Mouse (Mus musculus): ENCODE results near the gene Colgalt1. TPM values are rescaled to one million over a fixed set of nuclear protein-coding genes. Genes with fewer than 3 reads are reported as not detected.
A peak's percentile ranks its signal among the peaks of the same experiment; 100 is the strongest.

The Colgalt1 gene
- total and polyA plus RNA-seq, 3 experiments = 72.0 to 85.3 (median 73.7) TPM

DNA sequence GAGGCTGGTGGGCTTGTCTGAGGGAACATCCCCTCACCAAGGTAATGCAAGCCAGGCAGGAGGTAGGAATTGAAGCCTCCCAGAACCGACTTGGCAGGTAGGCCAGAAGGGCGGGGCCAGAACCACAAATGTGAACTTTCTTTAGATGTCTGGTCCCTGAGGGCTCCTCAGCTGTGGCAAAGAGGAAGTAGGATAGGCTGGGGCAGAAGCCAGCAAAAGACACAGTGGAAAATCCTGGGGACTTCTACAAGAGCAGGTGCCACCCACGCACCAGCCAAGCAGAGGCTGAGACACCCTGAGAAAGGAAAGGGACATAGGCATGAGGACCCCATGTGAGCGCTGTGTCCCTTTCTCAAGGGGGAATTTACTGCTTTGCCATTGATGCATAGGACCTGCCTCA, 14.0 kb upstream of the Colgalt1 start (continued):
- TF ChIP-seq ZMIZ1 (IDR thresholded peaks at IDR 0.05; ENCODE audit: low read depth, low read length) = no peak
- peak; percentile 98 for TF ChIP-seq ETS1 (conservative IDR thresholded peaks at IDR 0.05; ENCODE audit: low read depth, low read length)
- TF ChIP-seq IRF4 (IDR thresholded peaks at IDR 0.05; ENCODE audit: low read depth, low read length) = peak; percentile 92
- peak; percentile 40; the same call in 1 of the 2 replicates for TF ChIP-seq POLR2A (IDR thresholded peaks at IDR 0.05; ENCODE audit: low read depth, low read length)
- TF ChIP-seq CTCF (conservative IDR thresholded peaks at IDR 0.05 in 1 of 2, IDR thresholded peaks at IDR 0.05 in 1 of 2; ENCODE audit: low read depth in 2 of 2, low read length in 2 of 2) = no peak
- TF ChIP-seq BHLHE40 (IDR thresholded peaks at IDR 0.05; ENCODE audit: low read depth, low read length) = peak; percentile 95
- peak; percentile 44 for TF ChIP-seq ZNF384 (IDR thresholded peaks at IDR 0.05; ENCODE audit: low read depth, low read length)
- peak; percentile 68 for TF ChIP-seq SIN3A (IDR thresholded peaks at IDR 0.05; ENCODE audit: low read length)

DNA sequence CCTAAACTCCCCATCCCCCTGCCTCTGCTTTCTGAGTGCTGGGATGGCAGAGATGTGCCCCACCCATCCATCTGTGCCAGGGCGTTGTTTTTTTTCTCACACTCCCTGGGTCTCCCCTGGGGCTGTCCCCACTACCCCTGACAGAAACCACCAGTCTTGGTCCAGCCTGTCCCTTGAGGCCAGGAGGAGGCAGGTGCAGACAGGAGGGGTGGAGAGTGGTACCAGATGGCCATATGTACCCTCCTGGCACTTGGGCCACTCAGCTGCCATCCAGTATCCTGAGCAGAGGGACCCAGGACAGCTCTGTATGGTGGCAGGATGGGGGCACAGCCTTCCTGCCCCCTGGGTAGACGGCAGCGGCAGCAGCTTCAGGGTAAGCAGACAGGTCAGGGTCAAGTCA, 13.3 kb upstream of the Colgalt1 start, which contains the start of gene Fam129c:
Fam129c (plus strand) TSS at position 198 of the 400 bp plus-strand sequence.
- no peaks in the 10 kb centered on the region for H3K27me3 ChIP-seq (replicated peaks)
- peaks cover 19% of the 10 kb centered on the region for H3K79me2 ChIP-seq (replicated peaks; ENCODE audit: control insufficient read depth, extremely low read depth, insufficient read depth, poor library complexity, severe bottlenecking)
- H3K9ac ChIP-seq (ENCODE audit: insufficient read depth, low read depth) = peak within 1 kb of the TSS; percentile 15; the same call in 1 of the 2 replicates
- peak within 1 kb of the TSS; percentile 40 for H3K4me2 ChIP-seq (ENCODE audit: insufficient read depth, low read depth, poor library complexity, severe bottlenecking)
- H3K36me3 ChIP-seq (replicated peaks in 1 of 2; ENCODE audit: control insufficient read depth in 1 of 2, insufficient read depth in 1 of 2, low read length in 1 of 2) = peaks cover 17 to 55% of the 10 kb centered on the region in 2 experiments
- H3K4me1 ChIP-seq (ENCODE audit: control insufficient read depth in 1 of 2, insufficient read depth in 2 of 2) = peaks cover 40 to 71% of the 10 kb centered on the region in 2 experiments
- H3K9me3 ChIP-seq (replicated peaks; ENCODE audit: low read length) = no peaks in the 10 kb centered on the region
- TF ChIP-seq USF2 (conservative IDR thresholded peaks at IDR 0.05; ENCODE audit: low read depth, low read length) = no peak
- peak; percentile 90 for TF ChIP-seq BHLHE40 (IDR thresholded peaks at IDR 0.05; ENCODE audit: low read depth, low read length)
- TF ChIP-seq ZNF384 (IDR thresholded peaks at IDR 0.05; ENCODE audit: low read depth, low read length) = peak; percentile 89
- no peak for TF ChIP-seq MAFK (IDR thresholded peaks at IDR 0.05; ENCODE audit: insufficient replicate concordance, low read length)
- peak; percentile 78 for TF ChIP-seq RCOR1 (conservative IDR thresholded peaks at IDR 0.05; ENCODE audit: low read depth, low read length)
- TF ChIP-seq KAT2A (IDR thresholded peaks at IDR 0.05; ENCODE audit: insufficient replicate concordance, low read length) = peak; percentile 57; the same call in 1 of the 2 replicates
- TF ChIP-seq IRF4 (IDR thresholded peaks at IDR 0.05; ENCODE audit: low read depth, low read length) = peak; percentile 86
- TF ChIP-seq POLR2A (IDR thresholded peaks at IDR 0.05; ENCODE audit: low read depth, low read length) = peak; percentile 66
- peak; percentile 80 for TF ChIP-seq MEF2A (IDR thresholded peaks at IDR 0.05; ENCODE audit: borderline replicate concordance, low read depth, low read length)
- TF ChIP-seq ZKSCAN1 (IDR thresholded peaks at IDR 0.05; ENCODE audit: borderline replicate concordance, low read depth, low read length) = no peak
- no peak for TF ChIP-seq RAD21 (IDR thresholded peaks at IDR 0.05; ENCODE audit: low read depth, low read length)
- TF ChIP-seq HCFC1 (IDR thresholded peaks at IDR 0.05; ENCODE audit: low read depth, low read length) = no peak
- peak; percentile 67 for TF ChIP-seq TBP (conservative IDR thresholded peaks at IDR 0.05; ENCODE audit: low read depth, low read length)
- TF ChIP-seq ZC3H11A (IDR thresholded peaks at IDR 0.05; ENCODE audit: low read depth, low read length) = no peak
- no peak for TF ChIP-seq JUND (conservative IDR thresholded peaks at IDR 0.05; ENCODE audit: low read depth, low read length)
- TF ChIP-seq POLR2AphosphoS2 (IDR thresholded peaks at IDR 0.05; ENCODE audit: low read depth, low read length) = no peak
- TF ChIP-seq ZMIZ1 (IDR thresholded peaks at IDR 0.05; ENCODE audit: low read depth, low read length) = no peak; the same call in 1 of the 2 replicates
- TF ChIP-seq MAZ (IDR thresholded peaks at IDR 0.05; ENCODE audit: low read depth, low read length) = peak; percentile 85
- no peak for TF ChIP-seq PAX5 (IDR thresholded peaks at IDR 0.05; ENCODE audit: low read length)
- no peak for TF ChIP-seq UBTF (IDR thresholded peaks at IDR 0.05; ENCODE audit: low read depth, low read length)
- no peak for TF ChIP-seq E2F4 (IDR thresholded peaks at IDR 0.05; ENCODE audit: insufficient replicate concordance, low read depth, low read length)
- peak; percentile 73 for TF ChIP-seq CHD2 (IDR thresholded peaks at IDR 0.05; ENCODE audit: low read length)
- no peak for TF ChIP-seq ELF1 (IDR thresholded peaks at IDR 0.05; ENCODE audit: low read depth, low read length)
- TF ChIP-seq TCF12 (IDR thresholded peaks at IDR 0.05; ENCODE audit: low read depth, low read length) = peak; percentile 100
- TF ChIP-seq ETS1 (conservative IDR thresholded peaks at IDR 0.05; ENCODE audit: low read depth, low read length) = peak; percentile 94
- TF ChIP-seq MXI1 (IDR thresholded peaks at IDR 0.05; ENCODE audit: low read depth, low read length) = no peak
- TF ChIP-seq CTCF (conservative IDR thresholded peaks at IDR 0.05 in 1 of 2, IDR thresholded peaks at IDR 0.05 in 1 of 2; ENCODE audit: low read depth in 2 of 2, low read length in 2 of 2) = no peak
- no peak for TF ChIP-seq USF1 (IDR thresholded peaks at IDR 0.05; ENCODE audit: low read depth, low read length)
- peak; percentile 23; the same call in 1 of the 2 replicates for TF ChIP-seq SIN3A (IDR thresholded peaks at IDR 0.05; ENCODE audit: low read length)
- TF ChIP-seq EP300 (IDR thresholded peaks at IDR 0.05; ENCODE audit: low read length) = peak; percentile 94
- no peak for TF ChIP-seq NRF1 (IDR thresholded peaks at IDR 0.05; ENCODE audit: low read depth, low read length)
- TF ChIP-seq MYC (IDR thresholded peaks at IDR 0.05; ENCODE audit: low read depth, low read length) = no peak
- TF ChIP-seq CHD1 (IDR thresholded peaks at IDR 0.05; ENCODE audit: low read depth, low read length) = 0 out of 2 replicates have a peak, but pooled peaks have one; percentile 66
- TF ChIP-seq JUN (IDR thresholded peaks at IDR 0.05; ENCODE audit: insufficient read depth, low read depth, low read length) = no peak
- 0 out of 2 replicates have a peak, but pooled peaks have one; percentile 38 for TF ChIP-seq NELFE (IDR thresholded peaks at IDR 0.05; ENCODE audit: low read depth, low read length)
- peak within 1 kb of the TSS; percentile 50 to 89 (median 63) for H3K4me3 ChIP-seq (replicated peaks in 1 of 3; ENCODE audit: low read depth in 2 of 3, low read length in 2 of 3, poor library complexity in 1 of 3)
- DNase-seq (ENCODE audit: extremely low read depth) = peak; percentile 76
- dilution Hi-C loops (cut with MboI; ENCODE audit: extremely low pct_ligation_motif_present, extremely low pct_unique_long_range_greater_than_20kb, low sequenced_read_pairs) (no loop called here), in situ Hi-C loops (cut with MboI; ENCODE audit: low pct_ligation_motif_present, low pct_unique_long_range_greater_than_20kb, low sequenced_read_pairs) (no loop called here)
- peak within 1 kb of the TSS; percentile 98 for H3K27ac ChIP-seq (ENCODE audit: insufficient read depth, low read depth)

Data from CH12.LX (cell line).